Mouse (Mus musculus): ENCODE results near the gene Tmem91.

DNA sequence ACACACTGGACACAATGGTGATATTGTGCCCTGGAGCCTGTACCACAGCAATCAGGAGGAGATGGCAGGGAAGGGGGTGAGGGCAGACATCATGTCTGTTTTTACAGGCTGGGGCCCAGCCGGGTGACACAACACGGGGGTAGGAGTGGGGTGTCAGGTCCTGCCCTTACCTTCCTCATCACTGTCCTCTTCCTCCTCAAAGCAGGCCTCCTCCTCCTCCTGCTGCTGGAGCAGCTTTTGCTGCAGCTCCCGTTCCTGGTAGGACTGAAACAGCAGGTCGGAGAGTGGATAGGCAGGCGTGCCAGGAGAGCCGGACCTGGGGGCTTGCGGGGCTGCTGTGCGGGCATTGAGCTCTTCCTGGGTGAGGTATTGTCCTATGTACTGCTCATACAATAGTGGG, 39.6 kb upstream of the Tmem91 start:
- no peak for TF ChIP-seq CTCF (IDR thresholded peaks at IDR 0.05; ENCODE audit: insufficient read depth, low read length)
- TF ChIP-seq POLR2A (IDR thresholded peaks at IDR 0.05; ENCODE audit: borderline replicate concordance, extremely low read depth, low read depth, low read length), result no peak

Measured in lung, adult 2 months (tissue).